Mouse (Mus musculus) embryonic facial prominence, embryonic 14.5 days (tissue): ENCODE results near the gene Igsf11. TPM values are rescaled to one million over a fixed set of nuclear protein-coding genes. Genes with fewer than 3 reads are reported as not detected.

Source experiments
- polyA plus RNA-seq: library from polyadenylated mRNA; unstranded; fragments of >200 nt; fragmentation: Nextera tagmentation; extraction: Ambion mirVana; gene quantifications from 2 replicates; pipeline ENCODE4 v1.2.1, GENCODE M21; 2014

The Igsf11 gene
- polyA plus RNA-seq, 1 experiment from 2014 or later = 0.89 TPM

Other genes with a start within 250 kb of the Igsf11 start
- gene Arhgap31, start 179.4 kb upstream of the Igsf11 start, polyA plus RNA-seq = 17.3 and 17.6 TPM in 2 replicates
- gene B4galt4, start 150.4 kb upstream of the Igsf11 start, polyA plus RNA-seq = 30.2 and 31.9 TPM in 2 replicates
- gene Upk1b, start 92.3 kb upstream of the Igsf11 start, polyA plus RNA-seq = 21.9 and 34.4 TPM in 2 replicates
- not detected in 2 replicates for gene 4930435E12Rik, start 63.9 kb upstream of the Igsf11 start, polyA plus RNA-seq